Mouse (Mus musculus) B cell, adult 62 days (primary cell): ENCODE results near the gene Ndufa12. TPM values are rescaled to one million over a fixed set of nuclear protein-coding genes. Genes with fewer than 3 reads are reported as not detected.

Experiments used
- total RNA-seq: library from RNA; stranded (reverse); gene quantifications from 4 replicates; pipeline ENCODE4 v1.2.4, GENCODE M21; 2023

Gene Ndufa12
- total RNA-seq = 47.3 to 54.2 TPM (median 50.3 TPM) in 4 replicates

GRCm38 (mm10) chr10:94198482-94199405 is at the start of gene Ndufa12:
Gene Ndufa12 (plus strand): TSS chr10:94198720.

Other genes starting within 250 kb of the Ndufa12 start
- gene Vezt, start 162.9 kb upstream of the Ndufa12 start, total RNA-seq = 18.5 to 28.0 TPM (median 23.1 TPM) in 4 replicates
- 15.0 to 19.5 TPM (median 17.5 TPM) in 4 replicates for gene Fgd6, start 162.7 kb upstream of the Ndufa12 start, total RNA-seq
- gene Nr2c1, start 50.7 kb upstream of the Ndufa12 start, total RNA-seq = 5.8 to 6.7 TPM (median 6.4 TPM) in 4 replicates
- not detected in 4 replicates for gene Gm4792, start 100.0 kb downstream of the Ndufa12 start, total RNA-seq
- 21.5 to 25.8 TPM (median 24.6 TPM) in 4 replicates for gene Tmcc3, start 113.2 kb downstream of the Ndufa12 start, total RNA-seq